Mouse (Mus musculus) midbrain, embryonic 13.5 days (tissue): Measurements from ENCODE around the gene D630023F18Rik. TPM values are rescaled to one million over a fixed set of nuclear protein-coding genes. Genes with fewer than 3 reads are reported as not detected.

Experiments used
- ATAC-seq: fragments of 200-750 bp; cut with Nextera tagmentation; 2 replicates; pipeline ENCODE4 v1.8.0; 2017; ENCODE audit warnings: mild to moderate bottlenecking, moderate TSS enrichment, moderate library complexity
- H3K27ac ChIP-seq: fragments of 300-500 bp; sonication (generic); 2 replicates; pipeline ENCODE4 v1.5.1; 2015; ENCODE audit warnings: inconsistent platforms, mild to moderate bottlenecking, moderate library complexity
- H3K27me3 ChIP-seq: fragments of 300-500 bp; sonication (generic); 2 replicates; pipeline ENCODE4 v1.6.1; 2015; ENCODE audit warnings: mild to moderate bottlenecking, inconsistent platforms
- H3K36me3 ChIP-seq: fragments of 300-500 bp; sonication (generic); 2 replicates; pipeline ENCODE4 v1.6.1; 2015; ENCODE audit warnings: mild to moderate bottlenecking, inconsistent platforms
- H3K4me1 ChIP-seq: fragments of 300-500 bp; sonication (generic); replicated peaks from 2 replicates; pipeline ENCODE4 v1.6.1; 2015; ENCODE audit warnings: inconsistent platforms
- H3K4me2 ChIP-seq: fragments of 300-500 bp; sonication (generic); replicated peaks from 2 replicates; pipeline ENCODE4 v1.6.1; 2015; ENCODE audit warnings: moderate library complexity, mild to moderate bottlenecking, inconsistent platforms
- H3K4me3 ChIP-seq: fragments of 300-500 bp; sonication (generic); replicated peaks from 2 replicates; pipeline ENCODE4 v1.5.1; 2015; ENCODE audit warnings: mild to moderate bottlenecking, inconsistent platforms
- H3K9ac ChIP-seq: fragments of 300-500 bp; sonication (generic); replicated peaks from 2 replicates; pipeline ENCODE4 v1.6.1; 2015; ENCODE audit warnings: mild to moderate bottlenecking, inconsistent platforms
- H3K9me3 ChIP-seq: fragments of 300-500 bp; sonication (generic); 2 replicates; pipeline ENCODE4 v1.6.1; 2016; ENCODE audit warnings: mild to moderate bottlenecking, inconsistent platforms
- WGBS: fragments of 180-500 bp; shearing (Covaris S2); methylation state at CpG from one replicate; pipeline ENCODE4 v1.1.7; 2015; 5-methylcytosine and 5-hydroxymethylcytosine counted together
- polyA plus RNA-seq: library from polyadenylated mRNA; unstranded; fragments of >200 nt; fragmentation: Nextera tagmentation; extraction: Ambion mirVana; gene quantifications from 2 replicates; pipeline ENCODE4 v1.2.1, GENCODE M21; 2015

The D630023F18Rik gene
- polyA plus RNA-seq = 0.26 and 0.27 TPM in 2 replicates

DNA sequence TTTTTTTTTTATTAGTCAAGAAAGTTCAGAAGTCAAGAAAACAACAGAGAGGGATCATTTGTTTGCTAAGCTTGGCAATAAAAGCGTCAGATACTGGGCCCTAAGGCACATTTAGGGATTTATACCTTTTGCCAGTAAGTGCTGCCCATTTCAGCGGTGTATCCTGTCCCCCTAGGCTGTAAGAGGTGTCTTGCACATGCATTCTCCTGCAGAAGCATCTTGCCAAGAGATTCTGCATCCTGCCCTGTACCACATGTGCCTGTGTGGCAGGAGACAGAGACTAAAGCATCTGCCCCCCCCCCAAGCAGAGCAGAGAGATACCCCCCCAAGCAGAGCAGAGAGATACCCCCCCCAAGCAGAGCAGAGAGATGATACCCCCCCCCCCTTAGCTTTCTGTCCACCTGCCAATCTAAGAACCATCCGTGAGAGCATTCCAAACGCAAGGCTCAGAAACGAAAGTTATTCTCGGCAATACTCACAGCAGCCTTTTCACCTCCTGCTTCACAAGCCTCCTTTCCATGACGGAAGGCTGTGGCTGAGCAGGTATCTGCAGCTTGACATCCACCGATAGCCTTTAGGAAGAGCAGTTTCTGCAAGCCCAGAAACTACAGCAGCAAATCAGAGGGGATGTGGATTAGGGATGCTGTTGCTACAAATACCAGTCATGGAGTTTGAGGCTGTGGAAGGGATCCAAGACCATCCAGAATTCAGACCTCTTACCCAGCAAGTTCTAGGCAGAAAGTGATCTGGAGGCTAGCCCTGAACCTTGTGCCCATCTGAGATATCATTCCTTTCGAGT is at the start of gene D630023F18Rik:
Gene D630023F18Rik, minus strand, starts transcription at position 641 of the 799 bp plus-strand sequence.
- Histone ChIP-seq H3K4me3 (peak within 1 kb of the TSS; percentile 23), H3K36me3 (no peaks in the 10 kb centered on the region), H3K27ac (no peak within 1 kb of the TSS), H3K4me1 (no peaks in the 10 kb centered on the region), H3K4me2 (peak within 1 kb of the TSS; percentile 50), H3K27me3 (no peaks in the 10 kb centered on the region), H3K9ac (no peak within 1 kb of the TSS), H3K9me3 (no peaks in the 10 kb centered on the region)
- 27% methylated on average over 9 of the region's 9 CpGs for WGBS
- ATAC-seq = no peak

DNA sequence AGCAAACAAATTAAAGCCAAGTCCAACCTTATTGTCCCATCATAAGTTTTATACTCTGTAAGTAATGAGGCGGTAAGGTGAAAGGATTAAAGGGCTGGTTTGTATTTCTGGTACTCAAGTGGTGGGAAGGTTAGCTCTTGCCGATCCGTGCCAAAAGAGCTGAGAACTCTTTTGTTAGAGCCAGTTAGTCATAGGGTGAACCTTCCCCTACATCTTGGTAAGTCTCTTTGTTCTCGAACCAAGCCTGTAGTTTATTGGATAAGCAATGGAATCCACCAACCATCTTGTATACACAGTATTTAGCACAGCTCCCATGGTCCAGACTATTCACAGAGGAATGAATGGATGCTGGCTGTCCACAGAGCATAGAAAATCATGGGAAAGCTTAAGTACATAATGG is 48.6 kb upstream of the D630023F18Rik start:
- H3K4me1 ChIP-seq = peaks cover 37% of the 10 kb centered on the region
- WGBS = 54% methylated on average over 4 of the region's 4 CpGs
- H3K4me3 ChIP-seq = no peak overlapping the region
- no peak overlapping the region for H3K4me2 ChIP-seq
- H3K9ac ChIP-seq = no peak overlapping the region
- no peak overlapping the region for H3K27ac ChIP-seq
- no peaks in the 10 kb centered on the region for H3K9me3 ChIP-seq
- no peak for ATAC-seq
- H3K27me3 ChIP-seq = no peaks in the 10 kb centered on the region
- peaks cover 76% of the 10 kb centered on the region for H3K36me3 ChIP-seq

DNA sequence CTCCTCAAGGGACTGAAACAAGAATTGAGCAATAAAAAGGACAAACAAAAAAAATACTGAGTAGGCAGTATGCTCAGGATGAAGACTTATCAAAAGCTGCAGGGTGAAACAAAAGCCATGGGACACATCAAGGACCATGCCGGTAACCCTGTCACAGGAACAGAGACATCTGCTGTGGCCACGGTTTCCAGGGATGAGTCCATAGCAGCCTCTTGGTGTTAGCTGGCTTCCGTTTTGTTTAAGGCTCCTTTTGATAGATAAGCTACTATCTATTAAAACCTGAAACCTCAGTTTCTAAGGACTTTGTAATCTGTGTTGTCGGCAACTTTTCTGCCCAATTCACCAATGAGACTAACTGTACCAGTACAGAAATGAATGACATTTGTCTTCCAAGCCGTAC is 46.9 kb upstream of the D630023F18Rik start:
- Histone ChIP-seq H3K4me1 (peaks cover 24% of the 10 kb centered on the region), H3K27me3 (no peaks in the 10 kb centered on the region), H3K9ac (no peak overlapping the region), H3K4me2 (no peak overlapping the region), H3K4me3 (no peak overlapping the region), H3K36me3 (peaks cover 93% of the 10 kb centered on the region), H3K27ac (no peak overlapping the region), H3K9me3 (no peaks in the 10 kb centered on the region)
- 94% methylated on average over 5 of the region's 5 CpGs for WGBS
- no peak for ATAC-seq

DNA sequence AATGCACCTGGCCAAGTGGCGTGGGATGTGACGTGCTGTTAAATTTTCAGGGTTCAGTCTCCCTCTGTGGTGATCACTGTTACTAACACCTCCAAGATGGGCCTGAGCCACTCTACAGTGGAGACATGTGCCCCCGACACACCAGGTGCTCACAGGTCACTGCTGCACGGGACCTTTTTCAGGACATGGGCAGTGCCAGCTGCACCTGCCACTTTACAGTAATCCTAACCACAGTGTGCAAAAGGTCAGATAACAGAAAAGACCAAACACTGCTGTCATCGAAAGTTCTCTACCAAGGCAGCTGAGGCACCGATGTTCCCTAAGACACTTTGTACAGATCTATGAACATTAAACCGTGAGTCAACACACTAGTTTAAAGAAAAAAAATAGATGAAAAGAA is 46.5 kb upstream of the D630023F18Rik start:
- H3K4me3 ChIP-seq = no peak overlapping the region
- no peak overlapping the region for H3K4me2 ChIP-seq
- no peaks in the 10 kb centered on the region for H3K9me3 ChIP-seq
- ATAC-seq = 0 out of 2 replicates have a peak, but pooled peaks have one; percentile 30
- peaks cover 94% of the 10 kb centered on the region for H3K36me3 ChIP-seq
- no peaks in the 10 kb centered on the region for H3K27me3 ChIP-seq
- H3K27ac ChIP-seq = no peak overlapping the region
- H3K9ac ChIP-seq = no peak overlapping the region
- H3K4me1 ChIP-seq = peaks cover 21% of the 10 kb centered on the region
- 98% methylated on average over 7 of the region's 7 CpGs for WGBS

DNA sequence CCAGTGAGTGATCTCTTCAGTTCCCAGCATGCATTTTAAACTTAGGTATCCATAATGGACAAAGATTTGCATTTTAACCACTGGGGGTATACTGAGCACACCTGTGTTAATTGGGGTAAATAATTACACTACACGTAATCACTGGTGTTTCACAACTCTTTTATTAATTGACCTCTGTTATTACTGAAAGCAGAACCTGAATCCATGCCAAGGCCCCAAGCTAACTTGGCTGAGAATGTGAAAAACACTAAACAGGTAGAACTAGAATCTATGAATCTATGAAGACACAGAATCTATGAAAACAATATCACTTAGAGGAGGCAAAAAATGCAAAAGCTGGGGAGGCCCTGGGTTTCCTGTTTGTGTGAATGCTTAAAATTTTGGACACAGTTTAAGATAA is 44.5 kb upstream of the D630023F18Rik start:
- no peaks in the 10 kb centered on the region for H3K27me3 ChIP-seq
- no peak overlapping the region for H3K4me3 ChIP-seq

DNA sequence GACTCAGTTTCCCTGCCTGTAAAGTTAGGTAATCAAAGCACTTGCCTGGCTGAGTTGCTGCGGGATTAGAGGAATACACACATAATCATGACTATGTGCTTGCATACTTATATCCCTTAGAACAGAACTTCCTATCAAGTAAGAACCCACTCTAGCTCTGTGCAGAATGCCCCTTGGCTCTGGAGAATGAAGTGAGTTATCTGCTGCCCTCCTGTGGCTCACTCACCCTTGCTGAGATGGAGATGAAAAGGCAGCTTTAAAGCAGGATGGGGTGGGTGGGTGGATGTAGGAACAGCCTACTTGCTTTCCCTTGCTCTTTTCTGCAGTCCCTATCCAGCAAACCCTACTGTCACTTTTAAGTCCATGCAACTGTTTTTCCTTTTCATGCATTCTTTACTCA is 39.2 kb upstream of the D630023F18Rik start:
- Histone ChIP-seq H3K4me3 (no peak overlapping the region), H3K27ac (no peak overlapping the region), H3K4me2 (no peak overlapping the region), H3K4me1 (no peaks in the 10 kb centered on the region), H3K27me3 (no peaks in the 10 kb centered on the region), H3K36me3 (peaks cover 92% of the 10 kb centered on the region), H3K9me3 (no peaks in the 10 kb centered on the region), H3K9ac (no peak overlapping the region)
- no peak for ATAC-seq
- 97% methylated on average over 1 of the region's 1 CpGs for WGBS

More for the DNA sequence above, 44.5 kb upstream of the D630023F18Rik start:
- Histone ChIP-seq H3K4me1 (peaks cover 4% of the 10 kb centered on the region), H3K27ac (no peak overlapping the region), H3K9me3 (no peaks in the 10 kb centered on the region), H3K36me3 (peaks cover 96% of the 10 kb centered on the region), H3K9ac (no peak overlapping the region), H3K4me2 (no peak overlapping the region)
- no peak for ATAC-seq
- WGBS = 94% methylated on average over 1 of the region's 1 CpGs

DNA sequence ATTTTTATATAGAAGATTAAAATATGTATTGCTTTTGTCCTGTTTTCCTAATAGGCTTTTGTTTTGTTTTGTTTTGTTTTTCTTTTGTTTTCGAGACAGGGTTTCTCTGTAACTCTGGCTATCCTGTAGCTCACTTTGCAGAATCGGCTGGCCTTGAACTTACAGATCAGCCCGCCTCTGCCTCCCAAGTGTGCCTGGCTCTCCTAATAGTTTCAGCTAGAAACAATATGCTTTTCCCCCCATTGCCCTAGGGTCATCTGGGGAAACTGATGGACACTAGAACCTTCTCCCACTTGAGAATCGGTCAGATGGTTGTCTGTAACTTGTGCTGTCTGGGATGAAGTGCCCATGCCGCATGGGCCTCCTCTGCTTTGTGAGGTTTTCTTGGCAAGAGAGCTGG is 33.1 kb upstream of the D630023F18Rik start:
- H3K9me3 ChIP-seq = no peaks in the 10 kb centered on the region
- no peaks in the 10 kb centered on the region for H3K27me3 ChIP-seq
- no peak overlapping the region for H3K4me3 ChIP-seq
- H3K36me3 ChIP-seq = peaks cover 38% of the 10 kb centered on the region
- 94% methylated on average over 5 of the region's 5 CpGs for WGBS
- no peak overlapping the region for H3K9ac ChIP-seq
- no peak overlapping the region for H3K4me2 ChIP-seq
- H3K4me1 ChIP-seq = no peaks in the 10 kb centered on the region
- H3K27ac ChIP-seq = no peak overlapping the region
- no peak for ATAC-seq

DNA sequence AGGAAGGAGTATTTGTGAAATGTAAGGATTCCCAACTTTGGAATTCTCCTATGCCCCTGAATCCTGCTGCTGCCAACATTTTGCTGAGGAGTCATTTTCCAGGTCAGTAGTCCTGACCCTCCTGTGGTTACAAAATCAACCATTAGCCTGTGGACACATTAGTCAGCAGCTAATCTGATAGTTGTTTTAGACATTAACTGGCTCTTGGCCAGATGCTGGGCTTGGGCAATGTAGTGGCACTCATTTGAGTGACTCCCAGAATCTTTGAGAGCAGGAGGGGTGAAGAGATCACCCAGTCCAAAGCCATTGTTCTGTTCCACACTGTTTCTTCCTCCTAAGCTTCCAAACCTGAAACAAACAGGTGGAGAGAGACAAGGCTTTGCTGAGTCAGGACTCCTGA is 31.8 kb upstream of the D630023F18Rik start:
- Histone ChIP-seq H3K9ac (no peak overlapping the region), H3K4me1 (no peaks in the 10 kb centered on the region), H3K27ac (no peak overlapping the region), H3K9me3 (no peaks in the 10 kb centered on the region), H3K4me2 (no peak overlapping the region), H3K27me3 (no peaks in the 10 kb centered on the region), H3K36me3 (peaks cover 25% of the 10 kb centered on the region), H3K4me3 (no peak overlapping the region)
- ATAC-seq = no peak

DNA sequence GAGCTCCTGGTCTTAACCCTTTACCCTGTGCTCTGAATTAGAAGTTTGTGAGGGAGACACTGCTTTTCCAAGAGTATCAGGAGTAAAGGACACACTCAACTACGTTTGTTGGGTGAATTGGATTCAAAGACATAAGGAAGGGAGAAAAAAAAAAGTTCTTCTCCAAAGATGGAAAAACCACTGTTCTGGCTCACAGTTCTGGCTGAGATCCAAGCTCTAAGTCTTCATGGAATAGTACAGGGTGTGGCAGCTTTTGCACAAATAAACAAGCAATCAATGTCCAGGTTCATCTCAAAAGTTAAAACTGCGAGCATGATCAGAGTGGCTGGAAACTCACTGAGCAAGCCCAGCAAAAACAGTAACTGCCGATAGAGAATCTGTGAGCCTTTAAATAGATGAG is 25.0 kb upstream of the D630023F18Rik start:
- Histone ChIP-seq H3K4me2 (no peak overlapping the region), H3K27ac (no peak overlapping the region), H3K9me3 (no peaks in the 10 kb centered on the region), H3K36me3 (no peaks in the 10 kb centered on the region), H3K27me3 (no peaks in the 10 kb centered on the region), H3K4me1 (no peaks in the 10 kb centered on the region), H3K9ac (no peak overlapping the region), H3K4me3 (no peak overlapping the region)
- 76% methylated on average over 3 of the region's 3 CpGs for WGBS
- no peak for ATAC-seq

DNA sequence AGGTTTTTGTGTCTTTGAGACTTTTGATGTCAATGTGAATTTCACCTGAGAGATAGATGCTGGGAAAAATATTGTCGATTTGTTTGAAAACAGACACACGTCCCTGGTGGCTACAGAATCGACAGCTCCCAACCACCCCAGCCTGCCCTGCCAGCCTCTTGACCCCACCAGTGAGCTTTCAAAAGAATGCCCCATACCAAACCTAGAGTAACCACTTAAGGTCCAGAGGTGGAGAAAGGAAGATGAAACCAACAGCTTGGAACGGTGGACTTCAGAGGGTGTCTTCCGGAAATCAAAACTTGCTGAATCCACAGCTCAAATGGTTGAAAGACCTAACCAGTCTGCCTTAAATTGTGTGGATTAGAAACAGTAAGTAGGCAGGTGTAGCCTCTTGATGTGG is 24.3 kb upstream of the D630023F18Rik start:
- Histone ChIP-seq H3K27me3 (no peaks in the 10 kb centered on the region), H3K36me3 (no peaks in the 10 kb centered on the region), H3K9ac (no peak overlapping the region), H3K27ac (no peak overlapping the region), H3K9me3 (no peaks in the 10 kb centered on the region), H3K4me3 (no peak overlapping the region), H3K4me1 (no peaks in the 10 kb centered on the region), H3K4me2 (no peak overlapping the region)
- 96% methylated on average over 5 of the region's 5 CpGs for WGBS
- ATAC-seq = no peak

DNA sequence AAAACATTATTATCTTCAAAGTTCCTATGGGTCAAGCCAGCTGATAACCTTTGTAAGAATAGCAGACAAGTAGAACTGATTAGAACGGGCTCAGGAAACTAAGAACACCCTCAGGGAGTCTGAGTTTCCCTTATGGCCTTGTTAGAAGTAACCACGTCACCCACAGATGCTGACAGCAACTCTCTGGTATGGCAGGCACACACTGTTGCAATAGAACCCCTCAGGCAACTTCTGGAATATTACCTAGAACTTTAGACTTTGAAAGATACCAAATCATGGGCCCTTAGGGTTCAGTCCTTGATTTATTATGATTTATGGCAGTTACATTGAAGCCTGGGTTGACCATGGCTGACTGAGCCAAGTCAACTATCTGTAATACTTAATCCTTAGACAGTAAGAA is 23.6 kb upstream of the D630023F18Rik start:
- Histone ChIP-seq H3K4me1 (no peaks in the 10 kb centered on the region), H3K4me3 (no peak overlapping the region), H3K27ac (no peak overlapping the region), H3K36me3 (no peaks in the 10 kb centered on the region), H3K4me2 (no peak overlapping the region), H3K9me3 (no peaks in the 10 kb centered on the region), H3K27me3 (no peaks in the 10 kb centered on the region), H3K9ac (no peak overlapping the region)
- no peak for ATAC-seq
- WGBS = 71% methylated on average over 2 of the region's 2 CpGs

DNA sequence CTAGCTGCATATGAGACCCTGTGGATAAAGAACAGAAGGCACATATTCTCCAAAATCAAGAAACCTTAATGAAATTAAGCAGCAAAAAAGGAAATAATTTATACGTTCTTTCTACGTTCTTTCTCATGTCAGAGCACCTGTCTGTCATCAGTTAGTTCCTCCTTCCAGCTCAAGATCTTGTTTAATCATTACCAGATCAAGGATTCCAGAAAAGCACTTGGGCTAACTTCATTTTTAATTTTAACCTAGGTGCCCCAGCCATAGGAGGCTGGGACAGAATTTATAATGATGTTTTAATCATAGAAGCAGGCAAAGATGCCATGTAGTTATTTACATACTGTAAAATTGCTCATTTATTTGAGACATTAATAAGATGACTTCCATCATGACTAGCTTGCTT is 21.8 kb upstream of the D630023F18Rik start:
- Histone ChIP-seq H3K9ac (no peak overlapping the region), H3K27ac (no peak overlapping the region), H3K4me3 (no peak overlapping the region), H3K27me3 (no peaks in the 10 kb centered on the region), H3K36me3 (no peaks in the 10 kb centered on the region), H3K9me3 (no peaks in the 10 kb centered on the region), H3K4me2 (no peak overlapping the region), H3K4me1 (no peaks in the 10 kb centered on the region)
- ATAC-seq = no peak
- 93% methylated on average over 2 of the region's 2 CpGs for WGBS

DNA sequence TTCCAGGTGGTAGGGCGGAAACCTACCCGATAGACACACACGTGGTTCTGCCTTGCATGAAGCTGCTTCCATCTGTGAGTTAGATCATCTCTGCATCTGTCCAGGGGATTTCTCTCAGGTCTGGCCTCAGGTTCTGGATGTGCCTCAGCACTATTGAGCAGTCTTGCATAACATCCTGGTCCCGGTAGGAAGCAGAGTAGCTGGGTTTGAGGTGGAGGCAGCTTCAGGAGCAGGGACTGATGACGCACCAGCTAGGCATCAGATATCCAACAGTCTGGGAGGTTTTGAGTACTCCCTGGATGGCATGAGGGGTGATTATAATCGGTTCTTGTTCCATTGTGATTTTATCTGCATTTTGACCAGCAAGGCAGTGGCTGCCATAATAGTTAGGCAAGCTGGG is 14.5 kb upstream of the D630023F18Rik start:
- no peak overlapping the region for H3K4me3 ChIP-seq
- no peaks in the 10 kb centered on the region for H3K4me1 ChIP-seq
- no peak overlapping the region for H3K9ac ChIP-seq
- WGBS = 85% methylated on average over 6 of the region's 6 CpGs
- H3K27me3 ChIP-seq = no peaks in the 10 kb centered on the region
- no peak for ATAC-seq
- no peak overlapping the region for H3K4me2 ChIP-seq
- no peaks in the 10 kb centered on the region for H3K9me3 ChIP-seq
- H3K27ac ChIP-seq = no peak overlapping the region
- H3K36me3 ChIP-seq = no peaks in the 10 kb centered on the region
